Mouse (Mus musculus) cerebellum, postnatal 25 days (tissue): ENCODE data around the gene Aldh3b1.

Source experiments
- DNase-seq, 2 experiments: peaks; one replicate each; pipeline ENCODE4 v3.0.0; 2021; ENCODE audit warnings: mixed read lengths in 2 of 2

Gene Aldh3b1

DNA sequence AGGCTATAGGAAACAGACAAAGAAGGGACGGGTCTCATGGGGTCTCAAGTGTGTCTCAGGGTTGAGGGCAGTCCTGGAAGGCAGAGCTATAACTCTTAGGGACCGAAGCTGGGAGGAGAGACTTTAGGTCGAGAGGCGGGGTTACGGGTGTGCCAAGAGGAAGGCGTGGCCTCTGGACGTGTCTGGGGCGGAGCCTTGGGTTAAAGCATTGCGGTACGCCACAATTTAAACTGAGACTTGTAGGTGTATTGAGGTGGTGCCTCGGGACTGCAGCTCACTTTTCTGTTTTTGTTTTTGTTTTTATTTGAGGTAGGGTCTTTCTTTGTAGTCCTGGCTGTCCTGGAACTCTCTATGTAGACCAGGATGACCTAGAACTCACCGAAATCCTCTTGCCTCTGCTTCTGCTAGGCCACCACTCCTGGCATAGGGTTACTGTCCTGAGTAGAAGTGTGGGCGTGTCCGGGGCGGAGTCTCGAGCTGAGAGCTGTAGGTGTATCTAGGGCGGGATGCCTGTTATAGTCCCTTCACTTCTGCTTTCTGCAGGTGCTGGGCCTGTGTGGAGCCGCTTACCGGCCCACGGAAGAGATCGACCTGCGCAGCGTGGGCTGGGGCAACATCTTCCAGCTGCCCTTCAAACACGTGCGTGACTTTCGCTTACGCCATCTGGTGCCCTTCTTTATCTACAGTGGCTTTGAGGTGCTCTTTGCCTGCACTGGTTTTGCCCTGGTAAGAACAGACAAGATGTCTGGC lies 13.6 kb upstream of the Aldh3b1 start:
- no peak for DNase-seq

GRCm38 (mm10) chr19:3942315-3942714 lies 12.7 kb upstream of the Aldh3b1 start:
- DNase-seq = no peak

DNA sequence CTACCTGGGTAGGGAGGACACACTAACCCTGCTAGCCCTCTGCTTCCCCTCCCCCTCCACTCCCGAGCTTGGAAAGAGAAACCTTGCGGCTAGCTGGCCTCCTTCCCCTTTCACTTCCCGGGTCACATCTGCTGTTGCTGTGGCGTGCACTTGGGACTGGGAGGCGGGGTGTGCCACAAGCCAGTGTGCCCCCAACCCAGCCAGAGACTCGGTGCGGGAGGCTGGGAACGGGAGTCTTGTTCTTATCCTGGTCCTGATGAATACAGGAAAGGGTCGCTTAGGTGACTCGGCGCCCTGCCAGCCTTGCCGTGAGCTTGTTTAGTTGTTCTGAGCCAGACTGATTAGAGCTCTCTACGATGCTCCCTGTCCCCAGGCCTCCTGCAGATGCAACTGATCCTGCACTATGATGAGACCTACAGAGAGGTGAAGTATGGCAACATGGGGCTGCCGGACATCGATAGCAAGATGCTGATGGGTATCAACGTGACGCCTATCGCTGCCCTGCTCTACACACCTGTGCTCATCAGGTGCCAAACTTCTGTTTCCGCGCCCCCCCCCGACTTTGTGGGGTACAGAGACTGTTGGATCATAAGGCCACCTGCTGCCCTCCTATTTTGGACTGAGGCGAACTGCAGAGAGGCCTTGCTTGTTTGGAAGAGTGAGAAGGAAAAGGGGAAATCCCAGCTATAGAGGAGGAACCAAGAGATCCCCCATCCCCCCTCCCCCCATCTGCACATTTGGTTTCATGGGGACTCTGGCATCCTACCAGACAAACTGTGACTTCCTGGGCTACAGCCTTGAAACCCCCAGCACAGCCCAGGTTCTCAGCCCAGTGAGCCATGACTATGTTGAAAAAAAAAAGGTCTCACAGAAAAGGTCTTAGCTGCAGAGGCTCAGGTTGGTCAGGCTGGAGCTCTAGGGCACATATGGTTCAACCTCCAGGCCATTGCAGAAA lies 6.6 kb upstream of the Aldh3b1 start:
- DNase-seq = peak; percentile 38 to 56

GRCm38 (mm10) chr19:3935032-3935895 lies 5.7 kb upstream of the Aldh3b1 start, which contains the start of gene Unc93b1:
TSS of gene Unc93b1 (plus strand) at chr19:3935186.
- DNase-seq = no peak

- no peak for DNase-seq
Observed at GRCm38 (mm10) chr19:3931716-3932115, 2.1 kb upstream of the Aldh3b1 start.

GRCm38 (mm10) chr19:3930262-3931057 lies 852 bp upstream of the Aldh3b1 start:
- DNase-seq = peak in 1 of 2 experiments; percentile 14

- DNase-seq = peak in 1 of 2 experiments; percentile 9
Observed at GRCm38 (mm10) chr19:3928779-3929178, 829 bp downstream of the Aldh3b1 start.

DNA sequence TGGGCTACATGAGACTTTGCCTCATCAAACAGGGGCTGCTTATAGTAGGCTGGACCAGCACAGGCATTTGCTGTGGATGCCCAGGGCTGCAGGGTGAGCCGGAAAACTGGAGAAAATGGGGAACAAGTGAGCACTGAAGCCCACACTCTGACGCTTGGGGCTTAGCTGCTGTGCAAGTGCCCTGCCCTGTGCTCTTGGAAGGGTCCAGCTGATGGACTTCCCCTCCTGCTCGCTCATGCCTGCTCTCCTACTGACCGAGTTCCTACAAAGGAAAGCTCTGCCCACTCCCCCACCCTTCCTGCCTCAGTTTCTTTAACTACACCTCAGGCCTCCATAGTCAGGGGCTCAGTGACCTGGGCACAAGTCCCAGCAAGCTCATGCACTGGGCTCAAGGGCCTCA lies 1.6 kb downstream of the Aldh3b1 start:
- DNase-seq = no peak

GRCm38 (mm10) chr19:3926685-3927084 lies 2.9 kb downstream of the Aldh3b1 start:
- peak in 1 of 2 experiments; percentile 11 for DNase-seq

DNA sequence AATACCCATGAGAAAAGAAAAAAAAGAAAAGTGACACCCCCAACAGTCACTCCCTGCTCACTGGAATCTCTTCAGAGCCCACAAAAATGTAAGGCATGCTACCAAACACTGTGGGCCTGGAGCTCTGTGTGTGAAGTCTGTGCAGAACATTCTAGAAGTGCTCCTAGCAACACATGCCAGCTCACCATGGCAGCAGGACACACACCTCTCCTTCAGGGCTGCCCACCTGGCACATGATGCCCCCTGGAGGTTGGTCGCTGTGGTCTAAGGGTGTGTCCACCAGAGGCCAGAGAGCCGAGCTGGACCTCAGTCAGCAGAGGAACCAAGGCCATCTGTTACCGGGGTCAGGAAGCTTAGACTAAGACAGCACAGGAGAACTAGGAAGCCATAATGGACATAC lies 3.3 kb downstream of the Aldh3b1 start:
- DNase-seq = peak; percentile 60 to 66

DNA sequence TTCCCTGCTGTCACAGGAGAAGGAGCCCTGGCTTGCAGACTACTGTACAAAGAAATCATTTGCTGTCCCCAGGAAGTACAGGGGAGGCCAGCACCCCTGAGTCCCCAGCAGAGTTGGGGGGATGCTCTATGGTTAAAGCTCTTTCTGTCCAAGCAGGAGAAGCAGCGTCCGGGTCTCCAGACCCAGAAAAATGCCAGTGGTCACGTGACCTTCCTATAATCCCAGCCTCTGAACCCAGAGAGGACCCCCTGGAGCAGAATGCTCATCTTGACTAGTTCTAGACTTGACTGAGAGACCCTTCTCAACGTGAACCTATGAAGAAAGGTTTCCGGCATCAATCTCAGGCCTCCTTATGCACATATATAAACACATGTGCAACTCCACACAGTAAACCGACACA lies 3.7 kb downstream of the Aldh3b1 start:
- no peak for DNase-seq

- no peak for DNase-seq
Observed at GRCm38 (mm10) chr19:3924868-3925267, 4.7 kb downstream of the Aldh3b1 start.

DNA sequence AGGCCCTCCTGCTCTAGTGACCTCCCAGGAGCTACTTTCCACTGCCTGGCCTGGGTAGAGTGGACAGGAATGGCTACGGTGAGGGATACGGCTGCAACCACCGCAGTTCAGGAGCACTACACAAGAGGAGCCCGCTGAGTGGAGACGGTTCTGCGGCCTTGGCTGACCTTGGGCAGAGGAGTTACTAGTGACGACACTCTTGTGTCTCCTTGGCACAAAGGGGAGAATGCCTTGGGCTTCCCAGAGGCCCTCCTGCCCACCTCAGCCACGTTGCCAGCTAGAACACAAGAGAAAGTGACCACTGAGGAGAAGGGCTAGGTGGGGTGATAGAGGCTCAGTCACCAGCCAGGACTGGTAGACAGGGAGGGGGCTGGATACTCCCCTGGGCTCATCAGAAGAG lies 5.4 kb downstream of the Aldh3b1 start:
- no peak for DNase-seq

DNA sequence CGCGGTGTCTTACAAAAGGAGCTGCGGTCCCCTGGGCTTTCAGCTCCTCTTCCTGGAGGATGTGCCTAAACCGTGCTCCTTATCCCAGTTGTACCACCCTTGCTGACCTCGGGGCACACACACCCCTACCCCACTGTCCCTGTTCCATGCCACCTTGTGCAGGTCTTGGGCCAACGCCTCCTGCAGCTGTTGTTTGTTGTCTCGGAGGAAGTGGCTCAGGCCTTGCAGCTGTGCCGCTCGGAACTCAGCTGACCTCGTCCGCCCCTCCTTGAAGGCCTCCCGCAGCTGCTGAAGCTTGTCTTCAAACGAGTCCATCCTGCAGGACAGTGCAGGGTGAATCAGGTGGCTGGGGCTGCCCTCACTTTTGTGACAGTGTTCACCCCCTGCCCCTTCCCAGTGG lies 6.0 kb downstream of the Aldh3b1 start:
- no peak for DNase-seq

DNA sequence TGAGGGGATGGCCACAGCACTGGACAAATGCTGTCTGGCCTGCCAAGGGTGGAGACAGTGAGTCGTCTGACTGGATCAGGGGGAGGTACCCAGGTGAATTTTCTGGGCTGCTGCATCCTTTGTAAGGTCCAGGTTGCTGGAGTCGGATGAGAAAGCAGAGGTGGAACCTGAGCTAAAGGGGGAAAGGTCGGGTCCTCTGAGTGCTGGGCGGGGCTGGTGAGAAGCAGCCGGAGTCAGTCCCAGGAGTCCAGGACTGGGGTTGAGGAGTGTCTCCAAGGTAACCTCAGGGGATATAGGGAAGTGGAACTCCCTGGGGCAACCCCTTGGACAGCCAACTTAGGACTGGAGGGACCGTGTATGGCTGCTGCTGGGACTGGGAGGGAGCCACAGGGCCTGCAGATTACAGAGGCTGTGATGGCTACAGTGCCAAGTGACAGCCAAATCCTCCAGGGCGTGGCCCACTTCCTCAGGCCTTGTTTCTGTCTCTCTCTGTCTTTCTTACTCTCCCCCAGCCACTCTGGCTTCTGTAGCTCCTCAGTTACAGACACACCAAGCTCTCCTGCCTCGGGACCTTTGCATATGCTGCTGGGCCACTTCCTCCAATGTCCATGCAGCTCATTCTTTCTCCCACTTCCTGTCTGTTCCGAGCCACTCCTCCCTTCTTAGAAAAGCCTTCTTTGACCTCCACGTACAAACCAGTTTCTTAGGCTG lies 6.8 kb downstream of the Aldh3b1 start:
- no peak for DNase-seq

DNA sequence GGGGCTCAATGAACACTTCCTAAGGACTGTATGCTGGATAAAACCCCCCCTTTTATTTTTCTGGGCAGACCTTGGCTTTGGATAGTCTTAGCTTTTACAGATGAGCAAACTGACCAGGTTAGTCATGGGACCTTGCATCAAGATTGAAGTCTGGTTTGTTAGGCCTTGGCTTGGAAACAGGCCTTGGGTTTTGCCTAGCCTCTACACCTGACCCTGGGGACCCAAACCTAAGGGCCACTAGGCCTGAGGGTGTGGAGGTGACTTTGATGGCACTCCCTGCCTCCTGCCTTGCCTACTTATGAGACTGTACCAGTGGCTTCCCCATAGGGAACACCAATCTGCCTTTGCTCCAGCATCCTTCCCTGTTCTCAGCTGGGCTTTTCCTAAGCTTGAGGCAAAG lies 9.7 kb downstream of the Aldh3b1 start:
- DNase-seq = no peak

DNA sequence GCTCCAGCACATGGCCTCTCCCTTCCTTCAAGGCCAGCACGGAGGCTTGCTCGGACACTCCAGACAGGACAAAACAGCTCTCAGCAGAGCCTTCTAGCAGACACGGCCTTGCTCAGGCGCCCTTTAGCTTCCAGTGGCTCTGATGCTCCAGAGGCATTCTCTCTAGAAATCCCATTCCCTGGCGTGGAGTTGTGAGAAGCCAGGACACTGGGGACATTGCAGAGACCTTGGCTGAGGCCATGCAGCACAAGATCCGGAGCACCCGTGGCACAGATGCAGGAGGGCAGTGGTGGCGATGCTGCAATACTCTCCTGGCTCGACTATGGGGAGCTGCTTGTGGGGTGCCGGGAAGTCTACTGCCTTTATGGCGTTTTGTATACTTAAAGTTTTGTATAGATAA lies 12.9 kb downstream of the Aldh3b1 start:
- no peak for DNase-seq

- no peak for DNase-seq
Observed at GRCm38 (mm10) chr19:3914535-3914934, 15.1 kb downstream of the Aldh3b1 start.

GRCm38 (mm10) chr19:3913692-3914091 lies 15.9 kb downstream of the Aldh3b1 start:
- DNase-seq = no peak

DNA sequence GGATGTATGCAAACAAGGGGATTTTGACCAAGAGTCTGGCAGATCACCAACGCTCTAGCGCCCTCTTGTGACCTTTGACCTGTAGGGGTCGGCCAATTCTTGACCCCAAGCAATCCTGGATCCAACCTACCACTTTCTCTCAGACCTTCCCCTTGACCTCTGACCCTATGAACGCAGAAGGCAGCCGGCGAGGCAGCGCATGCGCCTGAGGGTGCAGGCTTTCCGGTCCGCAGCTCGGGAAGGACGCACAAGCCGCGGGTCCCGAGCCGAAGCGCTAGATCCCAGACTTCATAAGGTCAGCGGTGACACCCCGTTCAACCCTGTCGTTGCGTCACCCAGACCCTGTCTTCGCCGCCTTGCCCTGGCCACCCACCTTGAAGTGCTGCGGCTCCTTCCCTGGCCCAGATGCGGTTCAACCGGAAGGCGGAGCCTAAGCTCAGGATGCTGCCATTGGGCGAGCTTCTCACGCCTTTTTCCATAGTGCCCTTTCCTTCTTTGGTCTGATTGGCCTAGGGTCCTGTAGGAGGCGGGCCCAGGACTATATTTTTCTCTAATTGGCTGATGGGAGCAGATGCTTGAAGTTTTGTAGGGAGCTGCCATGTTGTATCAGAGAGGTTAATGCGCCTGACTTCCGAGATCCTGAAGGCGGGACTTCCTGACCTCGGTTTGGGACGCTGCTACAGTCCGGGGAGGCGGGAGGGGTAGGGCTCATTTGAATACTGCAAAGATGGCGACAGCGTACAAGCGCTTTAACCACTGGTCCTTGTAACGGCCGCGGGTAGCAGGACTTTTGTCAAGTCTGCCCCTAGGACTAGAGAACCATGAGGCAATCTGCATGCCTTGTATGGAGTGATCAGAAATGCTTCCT lies 17.0 kb downstream of the Aldh3b1 start, which contains the start of gene Ndufs8:
TSS of gene Ndufs8 (minus strand) at position 438 of the 868 bp plus-strand sequence.
- DNase-seq = peak; percentile 91 to 93
